Mouse (Mus musculus): Measurements from ENCODE around the gene Tex33.
A peak's percentile ranks its signal among the peaks of the same experiment; 100 is the strongest.
"Not testable (repeated sequence)": the region's sequence is repeated elsewhere in the genome, so short reads cannot be mapped to it uniquely, and the experiment has no call there.

The Tex33 gene

DNA sequence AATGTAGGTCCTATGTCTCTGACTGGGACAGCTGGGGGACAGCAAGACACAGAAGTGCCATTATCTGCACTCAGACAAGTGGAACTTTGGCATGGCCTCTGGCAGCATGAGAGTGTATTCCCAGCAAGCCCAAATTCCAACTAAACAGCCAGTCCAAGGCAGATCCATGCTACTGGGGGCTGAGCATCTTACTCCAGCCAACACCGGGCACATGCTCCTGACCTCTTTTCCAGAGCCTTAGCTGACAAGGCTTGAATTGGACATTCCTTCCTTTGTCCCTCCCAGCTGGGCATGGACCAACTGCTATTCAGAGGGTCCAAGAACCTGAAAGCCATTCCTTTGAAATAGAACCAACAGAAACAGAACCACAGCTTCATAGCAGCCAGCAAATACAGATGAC lies 26.1 kb downstream of the Tex33 start:
- no peak for DNase-seq

DNA sequence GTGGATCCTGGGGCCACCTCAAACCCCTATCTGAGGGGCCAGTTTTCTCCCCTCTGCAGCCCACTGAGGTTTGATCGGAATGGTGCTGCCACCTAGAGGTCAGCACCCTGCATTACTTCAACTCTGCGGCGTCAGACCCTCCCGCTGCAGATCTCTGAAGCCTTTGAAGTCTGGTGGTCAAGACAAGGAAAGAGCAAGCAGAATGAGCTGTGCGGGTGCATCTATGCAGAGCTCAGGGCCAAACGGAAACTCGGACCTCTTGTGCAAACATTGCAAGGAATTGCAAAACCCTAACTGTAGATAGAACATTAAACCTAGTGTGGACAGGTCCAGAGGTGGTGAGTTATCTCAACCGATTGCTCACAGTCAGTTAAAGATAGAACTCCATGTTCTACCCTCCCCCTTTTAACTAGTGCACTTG lies 26.8 kb downstream of the Tex33 start:
- peak; percentile 93 for DNase-seq

DNA sequence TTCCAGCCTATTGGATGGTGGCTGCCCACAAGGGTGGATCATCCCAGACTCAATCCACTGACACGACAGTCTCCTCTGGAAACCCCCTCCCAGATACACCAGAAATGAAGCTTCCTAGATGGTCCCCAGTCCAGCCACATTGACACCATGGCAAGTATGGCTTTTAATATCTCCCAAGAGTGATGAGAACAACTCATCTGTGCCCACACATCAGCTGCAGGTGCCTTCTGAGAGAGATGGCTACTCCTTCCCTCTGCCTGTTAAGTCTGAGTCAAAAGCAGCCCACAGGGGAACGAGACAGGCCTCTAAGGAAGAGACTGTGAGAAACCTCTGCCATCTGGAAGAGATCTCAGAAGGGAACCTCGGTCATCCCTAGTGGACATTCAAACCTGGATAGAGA lies 27.9 kb downstream of the Tex33 start:
- peak; percentile 68 for DNase-seq

DNA sequence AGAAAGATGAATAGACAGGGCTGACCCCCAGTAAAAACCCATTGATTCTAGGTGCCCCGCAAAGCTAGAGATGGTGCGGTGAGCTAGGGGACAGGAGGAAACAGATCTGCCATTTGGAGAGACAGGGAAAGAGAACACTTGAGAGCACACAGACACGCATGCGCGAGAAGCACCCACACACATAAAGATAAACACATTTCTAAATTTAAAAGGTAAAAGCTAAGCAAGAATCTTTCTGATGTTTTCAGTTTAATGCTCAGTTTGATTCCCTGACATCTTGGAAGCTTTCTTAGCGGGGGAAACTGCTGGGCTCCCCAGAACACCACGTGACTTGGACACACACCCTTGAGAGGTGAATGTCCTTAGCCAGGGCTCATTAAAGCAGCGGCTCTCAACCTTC lies 28.8 kb downstream of the Tex33 start:
- no peak for DNase-seq

DNA sequence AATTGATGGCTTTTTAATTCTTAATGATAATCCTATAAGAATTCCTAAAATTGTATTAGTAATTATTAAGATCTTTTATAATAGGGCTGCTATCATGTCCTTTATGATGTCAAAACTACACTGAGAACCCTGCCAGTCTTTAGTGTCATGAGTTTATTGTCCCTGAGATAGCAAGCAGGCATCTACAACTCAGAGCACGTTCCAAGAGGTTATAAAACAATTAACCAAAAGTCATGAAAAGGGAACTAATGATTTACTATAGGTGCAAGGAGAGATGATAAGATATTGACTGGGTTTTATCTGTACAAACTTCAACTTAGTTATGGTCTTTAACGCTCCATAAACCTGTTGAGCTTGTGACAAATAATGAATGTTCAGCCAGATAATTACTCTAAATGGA lies 29.8 kb downstream of the Tex33 start:
- DNase-seq: no peak

DNA sequence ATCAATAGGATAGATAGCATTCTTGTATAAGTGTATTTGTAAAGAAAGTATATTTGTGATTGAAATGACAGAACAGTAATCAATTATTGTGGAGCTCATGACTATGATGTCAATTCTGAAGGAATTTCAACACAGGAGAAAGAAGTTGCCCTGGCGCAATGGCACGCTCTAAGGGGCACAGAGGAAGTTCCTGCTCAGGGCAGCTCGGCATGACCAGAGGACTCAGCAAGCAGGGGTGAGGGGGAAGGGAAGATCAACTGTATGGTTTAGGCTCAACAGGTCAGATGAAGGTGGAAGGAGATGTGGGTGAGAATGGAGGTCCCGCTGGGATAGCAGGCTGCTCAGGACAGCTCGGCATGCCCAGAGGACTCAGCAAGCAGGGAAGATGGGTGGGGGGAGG lies 40.2 kb downstream of the Tex33 start:
- DNase-seq: peak; percentile 71

DNA sequence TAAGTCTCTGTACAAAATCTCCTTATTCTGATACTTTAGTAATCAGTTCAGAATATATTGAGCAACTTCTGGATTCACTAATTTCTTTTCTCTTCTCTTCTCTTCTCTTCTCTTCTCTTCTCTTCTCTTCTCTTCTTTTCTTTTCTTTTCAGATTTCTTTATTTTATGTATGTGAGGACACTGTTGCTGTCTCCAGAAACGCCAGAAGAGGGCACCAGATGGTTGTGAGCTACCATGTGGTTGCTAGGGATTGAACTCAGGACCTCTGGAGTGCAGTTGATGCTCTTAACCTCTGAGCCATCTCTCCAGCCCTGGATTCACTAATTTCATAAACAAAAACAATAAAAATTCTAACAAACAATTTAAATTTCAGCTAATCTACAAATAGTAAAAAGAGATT lies 40.8 kb downstream of the Tex33 start:
- DNase-seq: peak; percentile 74

DNA sequence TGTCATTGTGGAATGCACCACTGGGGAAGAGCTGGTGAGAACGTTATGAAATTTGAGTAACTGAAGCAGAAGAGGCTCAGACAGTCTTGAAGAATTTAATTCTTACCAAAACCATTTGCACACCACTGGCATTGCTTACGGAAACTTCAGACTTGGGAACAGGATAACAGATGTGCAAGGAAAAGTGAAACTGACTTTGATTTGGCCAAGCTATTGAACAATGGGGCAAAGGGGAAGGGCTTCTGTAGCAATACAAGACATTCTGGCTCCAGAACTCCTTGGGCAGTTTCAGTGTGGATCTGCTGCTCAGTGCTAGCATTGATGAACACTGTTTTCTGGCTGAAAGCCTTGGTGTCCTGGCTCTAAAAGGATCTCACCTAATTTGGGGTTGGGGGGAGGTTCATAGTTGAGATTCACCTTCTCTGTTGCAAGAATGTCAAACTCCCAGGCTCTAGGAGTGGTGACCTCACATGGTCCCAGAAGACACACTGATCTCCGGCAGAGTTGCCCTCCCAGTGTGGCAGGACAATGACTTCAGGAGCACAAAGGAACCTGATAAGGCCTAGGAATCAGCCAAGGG lies 44.0 kb downstream of the Tex33 start:
- peak; percentile 93 for DNase-seq

DNA sequence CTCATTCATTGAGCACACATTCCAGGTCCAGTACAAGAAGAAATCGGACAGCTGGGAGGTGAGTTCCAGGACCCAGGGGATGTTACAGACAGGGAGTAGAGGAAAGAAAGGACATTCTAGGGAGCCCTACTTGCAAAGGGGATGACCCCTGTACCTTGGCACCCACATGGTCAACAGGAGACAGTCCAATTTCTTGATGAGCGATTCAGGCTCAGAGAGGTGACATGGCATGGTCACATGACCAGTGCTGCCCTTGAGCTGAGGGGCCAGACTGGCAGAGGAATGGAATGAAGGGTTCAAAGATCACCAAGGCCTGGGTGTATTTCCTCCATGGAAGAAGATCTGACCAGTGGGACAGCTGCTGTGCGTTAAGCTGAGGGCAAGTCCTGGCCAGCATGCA lies 51.1 kb downstream of the Tex33 start:
- DNase-seq: peak; percentile 80

DNA sequence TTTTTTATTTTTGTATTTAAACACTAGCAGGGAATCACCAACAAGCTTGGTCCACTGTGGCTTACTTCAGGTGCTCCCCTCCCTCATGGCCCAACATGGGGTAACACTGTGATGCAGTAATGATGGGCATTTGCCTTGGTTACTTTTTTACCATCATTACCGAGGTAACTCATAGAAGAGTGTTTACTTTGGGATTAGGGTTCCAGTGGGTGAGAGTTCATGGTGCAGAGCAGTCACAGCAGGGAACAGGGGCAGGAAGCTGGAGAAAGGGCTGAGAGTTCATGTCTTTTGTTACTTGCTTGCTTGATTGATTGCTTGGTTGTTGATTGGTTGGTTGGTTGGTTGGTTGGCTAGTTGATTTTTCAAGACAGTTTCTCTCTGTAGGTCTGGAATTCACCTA lies 52.0 kb downstream of the Tex33 start:
- no peak for DNase-seq

DNA sequence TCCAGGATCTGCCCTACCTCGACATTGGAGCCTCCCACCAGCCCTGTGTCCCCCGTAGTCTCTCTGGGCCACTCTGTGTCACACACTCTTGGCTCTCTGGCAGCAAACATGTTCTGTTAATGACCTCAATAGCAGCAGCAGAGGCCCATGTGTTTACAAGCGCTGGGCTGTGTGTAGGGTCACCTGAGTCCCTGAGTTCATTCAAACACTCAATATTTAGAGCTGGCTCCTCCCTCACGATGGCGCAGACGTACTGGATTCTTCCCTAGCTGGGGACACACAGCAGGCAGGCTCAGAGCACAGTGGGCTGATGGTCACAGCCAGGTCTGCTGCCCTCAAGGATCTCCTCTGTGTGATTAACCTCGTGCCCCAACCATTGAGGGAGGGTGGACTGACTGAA lies 54.8 kb downstream of the Tex33 start:
- DNase-seq: not testable (repeated sequence)

DNA sequence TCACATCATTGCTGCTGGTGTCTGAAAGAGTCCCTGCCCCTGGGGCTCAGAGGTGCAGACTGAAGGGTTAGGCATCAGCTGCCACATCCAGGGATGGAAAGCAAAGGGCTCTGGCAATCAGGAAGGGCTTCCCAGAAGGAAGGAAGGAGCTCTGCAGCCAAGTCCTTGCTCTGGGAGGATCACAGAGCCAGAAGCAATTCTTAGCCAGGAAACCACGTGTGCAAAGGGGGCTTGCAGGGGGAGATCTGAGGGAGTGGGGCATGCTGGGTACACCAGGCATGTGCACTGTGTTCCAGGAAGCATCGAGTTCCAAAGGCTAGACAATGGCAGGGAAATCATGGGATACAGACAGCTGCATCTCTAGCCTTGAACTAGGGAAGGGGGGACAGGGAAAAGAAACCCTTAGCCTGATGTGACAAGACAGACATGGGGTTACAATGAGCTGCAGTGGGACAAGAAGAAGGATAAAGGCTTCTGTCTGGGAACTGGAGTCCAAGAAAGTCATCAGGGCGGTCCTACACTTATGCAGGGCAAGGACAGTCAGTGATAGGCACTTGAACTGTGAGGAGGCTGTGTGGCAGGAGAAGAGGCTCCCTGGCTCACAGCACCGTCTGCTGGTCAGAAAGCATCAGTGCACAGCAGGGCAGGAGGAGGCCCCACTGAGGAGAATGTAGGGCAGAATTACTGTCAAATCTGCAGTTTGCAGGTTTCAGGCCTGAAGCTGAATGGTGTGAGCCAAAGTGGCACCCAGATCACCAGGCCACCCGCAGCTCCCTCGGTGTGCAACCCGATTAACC lies 55.9 kb downstream of the Tex33 start:
- DNase-seq: peak; percentile 99

DNA sequence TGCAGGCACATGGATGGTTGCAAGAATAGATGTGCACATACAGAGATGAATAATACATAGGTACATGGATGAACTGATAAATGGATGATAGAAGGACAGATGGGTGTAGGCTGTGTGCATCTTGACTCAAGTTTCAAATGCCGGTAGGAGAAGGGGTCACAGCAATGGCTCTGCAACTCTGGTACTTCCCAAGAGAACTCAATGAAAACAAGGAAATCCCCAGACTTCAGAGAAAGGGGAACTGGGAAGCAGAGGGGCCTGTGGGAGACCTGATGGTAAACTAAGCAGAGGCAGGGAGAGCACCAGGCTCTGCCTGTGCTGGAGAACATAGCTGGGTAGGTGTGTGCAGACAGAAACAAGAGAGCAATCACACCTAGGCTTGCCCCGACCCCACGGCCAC lies 61.3 kb downstream of the Tex33 start:
- DNase-seq: peak; percentile 80

DNA sequence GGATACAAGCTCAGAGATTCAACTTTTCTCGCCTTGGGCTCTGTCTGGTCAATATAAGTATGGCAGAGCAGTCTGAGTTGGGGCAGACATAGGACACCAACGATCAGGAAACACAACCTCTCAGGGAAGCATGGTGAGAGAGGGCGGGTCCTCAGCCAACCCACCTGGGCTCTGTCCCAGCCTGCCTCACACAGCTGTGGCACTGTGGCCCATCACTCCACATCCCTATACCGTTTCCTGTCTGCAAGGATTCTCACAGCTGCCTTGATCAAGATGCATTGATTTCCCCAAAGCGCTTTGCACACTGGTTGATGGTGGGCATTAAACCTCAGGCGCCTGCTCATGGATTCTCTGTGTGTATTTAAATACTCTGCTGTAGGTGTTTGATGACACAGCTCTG lies 62.7 kb downstream of the Tex33 start:
- DNase-seq: no peak

DNA sequence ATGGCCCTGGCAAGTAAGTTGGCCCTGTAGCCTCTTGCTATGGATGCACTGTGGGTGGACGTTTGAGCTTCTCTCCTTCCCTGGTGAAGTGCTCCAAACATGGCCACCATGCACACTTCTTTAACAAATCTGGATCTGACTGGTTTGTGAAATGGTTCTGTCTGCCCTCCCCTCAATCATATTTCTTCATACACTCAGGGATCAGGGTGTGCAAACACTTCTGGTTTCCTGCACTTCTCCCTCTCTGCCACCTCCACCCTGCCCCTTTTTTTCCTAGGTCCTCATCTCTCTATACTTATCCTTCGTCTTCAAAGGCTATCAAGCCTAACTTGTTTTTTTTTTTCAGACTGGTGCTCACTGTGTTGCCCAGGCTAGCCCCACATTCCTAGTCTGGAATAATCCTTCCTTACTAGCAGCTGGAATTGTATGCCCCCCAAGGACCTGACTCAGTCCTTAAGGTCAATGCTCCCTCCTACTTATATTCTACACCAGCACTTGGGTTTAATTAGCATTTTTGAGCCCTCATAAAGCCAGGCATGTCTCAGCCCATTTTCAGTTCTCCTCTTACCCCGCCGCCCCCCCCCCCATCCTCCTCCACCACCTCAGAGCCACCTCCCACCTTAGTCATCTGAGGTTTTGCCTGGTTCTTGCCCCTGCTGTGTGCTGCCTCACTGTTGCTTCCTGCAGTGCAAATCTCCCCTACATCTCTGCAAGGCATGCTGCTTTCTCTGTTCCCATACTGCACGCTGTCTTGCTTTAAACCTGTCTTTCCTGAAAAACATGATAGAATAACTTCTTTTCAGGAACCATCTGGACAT lies 64.0 kb downstream of the Tex33 start:
- DNase-seq: no peak

DNA sequence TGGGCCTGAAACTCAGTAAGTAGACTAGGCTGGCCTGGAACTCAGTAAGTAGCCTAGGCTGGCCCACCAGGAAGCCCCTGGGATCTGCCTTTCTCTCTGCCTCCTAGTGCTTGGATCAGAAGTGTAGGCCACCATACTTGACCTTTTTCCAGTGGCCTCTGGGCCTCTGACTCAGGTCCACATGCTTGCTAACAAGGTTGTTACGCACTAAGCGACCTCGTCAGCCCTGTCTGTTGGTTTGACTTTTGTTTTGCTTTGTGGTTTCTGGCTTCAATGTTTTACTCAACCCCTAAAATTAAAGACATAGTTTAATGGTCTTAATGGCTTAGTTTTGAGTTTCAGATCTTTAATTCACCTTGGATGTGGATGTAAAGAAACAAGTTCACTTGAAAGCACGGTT lies 65.0 kb downstream of the Tex33 start:
- DNase-seq: no peak

DNA sequence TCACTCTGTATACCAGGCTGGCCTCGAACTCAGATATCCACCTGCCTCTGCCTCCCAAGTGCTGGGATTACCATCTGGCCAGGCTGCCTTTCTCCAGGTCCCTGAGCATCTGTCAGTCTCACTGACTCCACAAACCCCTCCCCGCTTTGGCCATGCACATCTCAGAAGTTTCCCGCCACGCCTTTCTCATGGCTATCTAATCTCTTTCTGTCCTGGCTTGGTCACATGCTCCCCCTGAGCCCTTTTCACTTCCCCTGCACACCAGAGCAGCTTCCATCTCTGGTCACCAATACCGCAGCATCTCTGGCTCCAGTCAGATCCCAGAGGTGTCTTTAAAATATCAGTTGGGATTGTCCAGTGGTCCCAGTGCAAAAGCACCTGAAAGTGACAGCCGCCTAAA lies 65.7 kb downstream of the Tex33 start:
- DNase-seq: not testable (repeated sequence)

DNA sequence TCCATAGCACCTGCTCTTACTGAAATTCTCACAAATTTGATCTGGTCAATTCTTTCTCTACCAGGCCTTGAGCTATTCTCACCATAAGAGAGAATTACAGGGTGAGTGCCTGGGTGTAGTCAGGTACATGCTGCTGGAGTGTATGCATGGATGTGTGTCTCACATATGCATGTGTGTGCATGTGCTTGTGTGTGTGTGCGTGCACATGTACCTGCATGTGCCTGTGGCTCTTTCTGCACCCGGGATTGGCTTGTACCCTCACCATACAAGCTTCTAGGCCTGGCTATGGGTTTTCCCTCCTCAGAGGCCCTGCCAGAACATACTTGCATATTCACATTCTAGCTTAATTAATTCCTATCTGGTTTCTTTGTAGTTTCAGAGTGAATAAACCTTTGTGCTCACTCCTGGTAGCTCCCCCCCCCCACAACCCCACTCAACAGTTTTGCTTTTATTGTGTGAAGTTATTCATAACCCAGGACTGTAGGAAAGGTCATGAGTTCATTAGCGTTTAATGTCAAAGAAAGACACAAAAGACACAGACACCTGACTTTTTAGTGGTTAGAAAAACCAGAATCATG lies 67.1 kb downstream of the Tex33 start:
- DNase-seq: no peak
